Mouse (Mus musculus) urinary bladder, postnatal 14 days (tissue): Measurements from ENCODE around the gene Asap3.

Experiments
- DNase-seq: peaks from one replicate; pipeline ENCODE4 v3.0.0; 2021; ENCODE audit warnings: low spot score

Asap3 gene

GRCm38 (mm10) chr4:136223549-136224239 is 17.5 kb downstream of the Asap3 start:
- DNase-seq, result no peak

- DNase-seq, result no peak
Measured at GRCm38 (mm10) chr4:136224240-136224559, 18.0 kb downstream of the Asap3 start.

- no peak for DNase-seq
Measured at GRCm38 (mm10) chr4:136224677-136225460, 18.7 kb downstream of the Asap3 start.

GRCm38 (mm10) chr4:136227408-136227807 is 21.2 kb downstream of the Asap3 start:
- no peak for DNase-seq

- peak; percentile 76 for DNase-seq
Measured at GRCm38 (mm10) chr4:136228640-136229039, 22.5 kb downstream of the Asap3 start.

GRCm38 (mm10) chr4:136238669-136239068 is 32.5 kb downstream of the Asap3 start:
- no peak for DNase-seq

- DNase-seq, result no peak
Measured at GRCm38 (mm10) chr4:136239111-136239510, 32.9 kb downstream of the Asap3 start.

- peak; percentile 88 for DNase-seq
Measured at GRCm38 (mm10) chr4:136239622-136240021, 33.5 kb downstream of the Asap3 start.

- DNase-seq, result no peak
Measured at GRCm38 (mm10) chr4:136240123-136240522, 34.0 kb downstream of the Asap3 start.

- DNase-seq, result no peak
Measured at GRCm38 (mm10) chr4:136240955-136241354, 34.8 kb downstream of the Asap3 start.

- DNase-seq, result no peak
Measured at GRCm38 (mm10) chr4:136242065-136242703, 36.0 kb downstream of the Asap3 start.

- no peak for DNase-seq
Measured at GRCm38 (mm10) chr4:136242728-136243127, 36.6 kb downstream of the Asap3 start.

- no peak for DNase-seq
Measured at GRCm38 (mm10) chr4:136244208-136244607, 38.0 kb downstream of the Asap3 start.

- DNase-seq, result no peak
Measured at GRCm38 (mm10) chr4:136245681-136246080, 39.5 kb downstream of the Asap3 start.

- no peak for DNase-seq
Measured at GRCm38 (mm10) chr4:136246568-136246969, 40.4 kb downstream of the Asap3 start.

GRCm38 (mm10) chr4:136247386-136247728 is 41.2 kb downstream of the Asap3 start:
- DNase-seq, result no peak

GRCm38 (mm10) chr4:136247729-136248463 is 41.7 kb downstream of the Asap3 start, which contains the start of gene Tcea3:
TSS of gene Tcea3 (plus strand) at chr4:136247729.
- DNase-seq, result peak; percentile 62

GRCm38 (mm10) chr4:136248464-136249331 is 42.5 kb downstream of the Asap3 start:
- no peak for DNase-seq

- DNase-seq, result no peak
Measured at GRCm38 (mm10) chr4:136249332-136249647, 43.1 kb downstream of the Asap3 start.

GRCm38 (mm10) chr4:136249780-136250179 is 43.6 kb downstream of the Asap3 start:
- peak; percentile 84 for DNase-seq

GRCm38 (mm10) chr4:136255919-136256318 is 49.8 kb downstream of the Asap3 start:
- no peak for DNase-seq

- DNase-seq, result no peak
Measured at GRCm38 (mm10) chr4:136256696-136257095, 50.5 kb downstream of the Asap3 start.
